Mouse (Mus musculus) adrenal gland, postnatal 25 days (tissue): ENCODE measurements at regions not wholly inside any gene's neighbourhood (a gene's known extent, or its start where the extent isn't known, plus 50 kb on each side); places are given as distances from the start of the nearest gene placed in this dataset.
"Not testable (repeated sequence)": the region's sequence is repeated elsewhere in the genome, so short reads cannot be mapped to it uniquely, and the experiment has no call there.

ENCODE experiments used
- DNase-seq: peaks from one replicate; pipeline ENCODE4 v3.0.0; 2021; ENCODE audit warnings: mixed read lengths

DNA sequence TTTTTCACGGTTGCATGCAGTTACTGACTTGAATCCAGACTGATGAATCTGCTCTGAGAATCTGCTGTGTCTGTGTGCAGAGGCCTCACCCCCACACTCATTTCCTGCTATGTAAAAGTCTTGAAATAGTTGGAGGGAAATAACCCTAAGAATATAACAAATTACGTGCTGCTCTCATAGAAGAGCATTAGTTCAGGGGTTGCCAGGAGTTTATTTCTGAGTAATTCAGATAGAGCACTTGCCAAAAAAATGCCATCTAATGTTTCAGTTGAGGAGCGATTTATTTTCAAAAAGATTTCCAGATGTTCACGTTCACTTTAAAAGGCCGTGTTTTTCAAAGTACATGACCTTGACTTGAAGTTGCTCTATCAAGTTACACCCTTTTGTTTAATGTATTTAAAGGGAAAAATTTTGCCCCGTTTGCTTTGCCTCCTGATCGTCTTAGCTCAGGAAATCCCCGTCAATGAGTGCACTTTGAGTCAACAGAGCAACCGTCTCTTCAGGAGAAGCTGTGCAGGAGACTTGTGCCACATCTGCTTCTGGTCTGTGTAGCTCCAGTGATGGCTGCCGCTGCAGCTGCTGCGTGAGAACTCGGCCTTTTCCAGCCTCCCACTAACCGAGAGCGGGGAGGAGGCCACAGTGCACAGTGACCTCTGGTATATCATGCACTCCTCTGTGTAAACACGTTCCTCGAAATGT lies 50.9 kb upstream of the Sec61g start:
- DNase-seq = no peak

DNA sequence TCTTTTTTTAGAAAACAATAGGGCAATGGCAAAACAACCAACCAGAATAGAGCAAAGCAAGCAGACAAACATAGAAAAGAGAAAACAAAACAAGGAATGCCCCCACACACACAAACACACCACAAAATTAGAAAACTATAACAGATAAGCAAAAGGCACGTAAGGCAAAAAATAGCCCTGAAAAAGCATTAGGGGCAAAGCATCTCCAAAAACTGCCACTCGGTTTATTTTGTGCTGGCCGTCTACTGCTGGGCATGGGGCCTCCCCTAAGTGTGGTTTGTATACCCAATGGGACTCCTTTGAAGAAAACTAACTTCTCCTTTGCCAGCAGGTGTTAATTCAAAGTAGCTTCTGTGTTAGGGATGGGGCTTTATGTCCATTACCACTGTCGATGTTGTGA lies 53.4 kb upstream of the Sec61g start:
- DNase-seq = no peak

DNA sequence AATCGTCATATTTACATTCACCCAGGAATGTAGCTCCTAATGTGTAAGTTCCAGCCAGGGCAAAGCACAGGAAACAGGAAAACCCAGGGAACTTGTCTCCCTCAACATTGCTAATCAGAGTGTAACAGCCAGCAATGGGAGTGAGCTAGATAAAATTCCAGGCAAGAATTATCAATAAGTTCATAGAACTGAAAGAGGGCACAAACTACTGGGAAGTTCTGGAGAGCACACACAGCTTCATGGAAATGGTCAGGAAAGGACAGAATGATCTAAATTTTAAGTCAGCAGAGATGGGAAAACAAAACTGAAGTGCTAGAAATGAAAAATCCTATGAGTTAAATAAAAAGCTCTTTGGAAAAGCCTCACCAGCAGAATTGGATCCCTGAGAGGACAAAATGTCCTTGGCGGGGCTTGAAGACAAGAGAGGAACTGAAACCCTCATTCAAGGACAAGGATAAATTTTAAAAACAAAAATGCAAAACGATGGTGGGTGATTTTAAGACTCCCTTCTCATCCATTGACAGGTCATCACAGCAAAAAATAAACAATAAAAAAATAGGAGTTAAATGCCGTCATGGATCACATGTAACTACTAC lies 80.9 kb upstream of the Sec61g start:
- DNase-seq = no peak

DNA sequence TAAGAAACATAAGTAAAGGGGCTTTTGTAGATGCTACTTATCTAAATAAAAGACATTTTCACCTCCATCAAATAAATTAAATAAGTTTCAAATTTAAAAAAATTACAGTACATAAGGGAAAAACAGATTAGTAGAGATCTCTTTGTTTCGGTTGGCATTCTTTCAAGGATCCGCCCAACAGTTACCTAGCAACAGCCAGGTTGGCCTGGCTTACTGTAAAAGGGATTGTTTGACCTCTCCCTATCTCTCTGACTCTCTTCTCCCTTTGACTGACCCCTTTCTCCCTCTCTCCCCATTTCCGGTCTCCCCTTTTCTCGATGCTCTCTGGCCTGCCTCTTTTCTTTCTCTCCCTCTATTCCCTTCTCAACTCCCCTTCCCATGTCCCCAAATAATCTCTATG lies 82.3 kb upstream of the Sec61g start:
- DNase-seq = no peak

DNA sequence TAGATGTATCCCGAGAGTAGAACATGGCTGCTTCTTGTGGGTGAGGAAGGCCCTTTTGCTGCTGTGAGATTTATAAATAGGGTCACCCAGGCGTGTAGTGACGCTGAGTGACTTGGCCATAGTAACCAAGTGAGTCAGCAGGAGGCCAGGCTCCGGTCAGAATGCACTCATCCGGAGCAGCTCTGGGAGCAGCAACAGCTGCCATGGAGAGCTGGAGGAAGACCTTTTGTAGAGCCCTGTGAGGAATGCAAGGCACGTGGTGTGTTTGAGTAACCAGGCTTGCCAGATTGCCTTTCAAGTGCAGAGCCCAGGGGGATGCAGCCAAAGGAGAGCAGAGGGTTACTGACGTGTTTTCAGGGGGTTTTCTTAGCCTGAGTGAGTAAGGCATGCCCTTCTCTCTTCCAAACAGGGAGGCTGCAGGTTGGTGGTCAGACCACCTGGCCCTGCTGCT lies 83.2 kb upstream of the Sec61g start:
- peak; percentile 54 for DNase-seq

DNA sequence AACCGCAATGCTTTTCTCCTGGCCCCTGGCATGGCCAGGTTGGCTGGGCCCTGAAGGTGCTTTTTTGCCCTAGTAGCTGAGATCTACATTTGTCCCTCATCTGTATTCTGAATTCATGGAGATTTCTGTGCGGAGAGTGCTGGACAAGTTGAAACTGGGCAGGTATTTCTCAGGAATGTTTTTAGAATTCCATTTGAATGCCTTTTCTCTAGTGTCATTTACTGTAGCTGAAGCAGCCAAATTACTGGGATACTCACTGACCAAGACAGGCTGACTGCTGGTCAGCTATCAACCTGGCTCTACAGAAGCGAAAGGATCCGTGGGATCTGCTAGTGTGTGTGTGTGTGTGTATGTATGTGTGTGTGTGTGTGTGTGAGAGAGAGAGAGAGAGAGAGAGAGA lies 83.7 kb upstream of the Sec61g start:
- DNase-seq = no peak

DNA sequence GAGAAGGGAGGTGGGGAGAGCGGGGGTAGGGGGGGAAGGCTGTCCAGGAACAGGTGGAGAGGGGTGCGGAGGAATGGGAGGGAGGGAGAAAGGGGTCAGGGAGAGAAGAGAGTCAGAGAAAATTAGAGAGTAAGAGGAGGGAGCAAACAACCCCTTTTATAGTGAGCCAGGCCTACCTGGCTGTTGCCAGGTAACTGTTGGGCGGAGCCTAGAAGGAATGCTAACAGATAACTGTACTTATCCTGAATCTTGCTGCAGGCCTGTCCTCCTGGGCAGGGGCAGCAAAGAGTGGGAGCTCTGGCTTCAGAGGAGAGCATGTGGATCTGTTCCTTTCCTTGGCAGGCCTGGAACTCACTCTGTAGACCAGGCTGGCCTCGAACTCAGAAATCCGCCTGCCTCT lies 84.5 kb upstream of the Sec61g start:
- no peak for DNase-seq

DNA sequence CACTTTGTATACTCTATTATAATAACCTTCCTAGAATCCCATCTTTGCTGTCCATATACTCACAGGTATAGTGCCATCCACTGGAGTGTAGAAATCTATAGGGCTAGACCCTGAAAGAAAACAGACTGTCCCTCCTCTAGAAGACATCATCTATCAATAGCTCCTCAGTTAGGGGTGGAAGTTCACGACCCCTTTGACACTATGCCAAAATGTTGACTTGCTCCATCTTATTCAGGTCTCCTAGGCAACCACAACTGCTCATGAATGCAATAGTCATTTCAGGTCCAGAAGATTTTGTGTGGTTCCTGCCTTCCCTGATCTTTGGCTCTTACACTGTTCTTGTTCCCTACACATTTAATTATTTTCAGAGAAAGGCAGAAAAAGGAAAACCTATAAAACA lies 86.5 kb upstream of the Sec61g start:
- no peak for DNase-seq

DNA sequence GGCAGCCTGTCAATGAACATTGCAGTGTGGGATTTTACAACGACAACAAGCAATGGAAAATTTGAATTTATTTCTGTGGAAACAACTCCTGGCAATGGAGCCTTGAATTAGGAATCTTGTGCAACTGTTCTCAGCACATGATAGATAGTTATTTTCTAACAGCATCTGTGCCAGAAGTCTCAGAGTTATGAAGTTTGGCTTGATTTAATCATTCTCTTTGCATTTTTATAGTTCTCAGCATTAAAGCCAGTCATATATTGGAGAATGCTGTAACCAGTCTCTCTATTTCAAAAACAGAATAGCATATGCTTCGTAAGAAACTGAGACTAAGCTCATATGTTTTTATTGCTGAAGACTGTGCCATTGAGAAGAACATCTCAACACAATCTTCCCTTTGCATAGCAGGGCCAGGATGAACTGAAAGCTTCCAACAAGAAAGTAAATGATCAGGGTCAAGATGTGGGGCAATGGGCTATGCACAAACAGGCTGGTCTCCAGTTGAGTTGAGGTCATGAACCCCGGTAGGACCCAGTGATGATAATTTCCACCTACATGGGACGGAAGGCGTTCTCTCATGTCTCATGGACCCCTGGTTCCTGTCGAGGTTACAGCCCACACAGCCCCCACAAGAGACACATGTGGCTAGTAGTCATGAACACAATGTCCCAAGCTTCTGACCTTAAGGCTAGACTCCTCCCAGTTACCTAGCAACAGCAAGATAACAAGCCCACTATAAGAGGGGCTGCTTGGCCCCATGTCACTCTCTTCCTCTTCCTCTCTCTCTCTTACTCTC lies 89.0 kb upstream of the Sec61g start:
- no peak for DNase-seq

DNA sequence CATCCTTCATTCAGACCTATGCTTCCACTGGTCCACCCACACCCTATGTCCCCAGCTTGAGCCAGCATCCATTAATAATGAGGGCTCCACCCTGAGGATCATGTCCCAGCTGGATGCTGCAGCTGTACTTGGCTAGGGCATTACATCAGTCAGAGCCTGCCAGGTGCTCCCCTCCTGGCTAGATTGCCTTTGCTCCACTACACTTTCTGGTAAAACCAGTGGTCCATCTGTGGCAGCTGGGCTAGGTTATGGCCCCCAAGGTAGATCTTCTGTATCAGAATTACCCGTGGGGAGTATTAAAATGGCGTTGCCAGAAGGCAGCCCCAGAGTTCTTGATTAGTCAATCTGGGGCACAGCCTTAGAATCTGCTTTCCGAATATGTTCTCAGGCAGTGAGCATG lies 94.7 kb upstream of the Sec61g start:
- no peak for DNase-seq

DNA sequence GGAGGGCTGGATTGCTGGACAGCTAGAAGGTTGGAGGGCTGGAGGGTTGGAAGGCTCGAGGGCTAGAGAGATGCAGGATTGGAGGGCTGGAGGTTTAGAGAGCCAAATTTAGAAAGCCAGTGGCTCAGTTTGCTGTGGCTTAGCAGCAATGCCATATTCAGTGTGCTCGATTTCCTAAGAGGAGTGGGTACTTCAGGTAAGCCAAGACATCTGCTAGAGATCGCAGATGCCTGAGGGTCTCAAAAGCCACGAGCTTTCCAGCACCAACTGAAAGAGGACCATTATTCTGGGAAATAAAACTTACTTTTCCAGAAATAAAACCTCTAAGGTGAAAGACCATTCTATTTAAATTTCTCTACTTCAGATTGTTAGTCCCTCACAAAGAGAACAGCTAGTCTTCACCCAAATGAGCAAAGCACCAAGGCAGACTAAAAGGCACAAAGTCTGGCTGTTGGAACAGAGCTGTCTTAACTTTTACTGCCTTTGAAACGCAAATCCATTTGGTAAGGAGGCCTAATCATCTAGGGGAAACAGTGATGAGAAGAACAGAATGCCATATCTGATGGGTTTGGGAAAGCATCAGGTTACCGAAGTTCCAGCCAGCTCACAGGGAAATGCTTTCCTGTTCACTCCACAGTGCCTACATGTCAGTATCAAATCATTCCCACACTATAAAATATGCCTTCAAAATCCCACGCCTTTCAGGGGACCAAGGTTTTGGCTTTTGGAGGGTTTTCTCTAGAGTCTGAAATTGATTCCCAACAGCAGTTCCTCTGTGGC lies 98.3 kb upstream of the Sec61g start:
- no peak for DNase-seq

DNA sequence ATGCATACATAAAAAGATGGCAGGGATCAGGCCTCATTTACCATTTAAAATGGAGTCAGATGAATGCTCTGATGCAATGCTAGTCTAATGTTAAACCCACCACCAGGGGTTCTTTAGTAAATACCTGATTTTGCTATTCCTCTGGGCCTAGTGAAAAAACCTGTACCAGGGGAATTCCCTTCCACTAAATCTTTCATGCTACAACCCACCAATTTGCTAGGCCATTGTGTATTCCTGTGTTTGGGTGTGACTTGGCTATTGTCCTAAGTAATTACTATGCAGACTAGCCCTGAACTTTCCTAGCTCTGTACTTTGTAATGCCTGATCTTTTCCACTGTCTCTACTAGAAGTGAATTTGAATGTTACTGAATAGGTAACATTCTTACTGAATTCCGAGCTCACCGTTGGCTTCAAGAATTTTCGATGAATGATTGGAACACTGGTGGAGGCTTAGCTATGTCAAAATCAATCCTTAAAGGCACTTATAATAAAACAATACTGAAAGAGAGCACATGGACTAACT lies 99.7 kb upstream of the Sec61g start:
- not testable (repeated sequence) for DNase-seq

DNA sequence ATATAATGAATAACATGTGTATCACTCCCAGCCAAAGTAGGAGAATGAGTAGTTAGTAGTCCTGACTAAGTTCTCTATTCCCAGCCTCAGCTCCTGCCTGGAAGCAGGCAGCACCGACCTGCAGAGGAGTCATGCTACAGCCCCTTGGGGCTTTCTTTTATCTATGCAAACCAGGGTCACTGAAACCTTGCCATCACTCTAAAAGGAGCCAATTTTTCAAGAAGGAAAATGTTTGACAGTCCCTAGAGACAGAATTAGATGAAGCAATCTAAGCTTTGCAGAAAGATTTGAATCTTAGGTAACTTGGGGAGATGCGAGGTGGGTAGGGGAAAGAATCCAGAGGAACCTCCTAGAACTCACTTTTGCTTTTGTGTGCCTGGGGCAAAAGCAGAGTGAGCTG lies 103.5 kb upstream of the Sec61g start:
- no peak for DNase-seq

DNA sequence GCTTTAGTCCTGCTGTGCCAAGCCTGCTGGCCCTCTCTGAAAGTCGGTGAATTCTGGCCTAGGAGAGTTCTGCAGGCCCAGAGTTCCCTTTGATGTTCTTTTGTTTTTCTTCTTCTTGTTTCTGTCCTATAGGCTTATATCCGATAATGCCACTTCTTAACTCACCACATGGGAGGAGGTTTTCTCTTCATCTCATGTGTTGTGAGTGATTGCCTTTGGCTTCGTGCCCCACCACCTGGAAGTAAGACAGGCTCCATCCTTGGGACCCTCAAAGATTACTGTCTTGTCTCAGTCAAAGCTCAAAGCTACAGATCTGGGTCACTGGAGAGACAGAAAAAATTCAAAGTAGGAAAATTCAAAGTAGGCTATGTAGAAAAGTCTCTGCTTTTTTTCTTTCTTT lies 104.2 kb upstream of the Sec61g start:
- DNase-seq = no peak

DNA sequence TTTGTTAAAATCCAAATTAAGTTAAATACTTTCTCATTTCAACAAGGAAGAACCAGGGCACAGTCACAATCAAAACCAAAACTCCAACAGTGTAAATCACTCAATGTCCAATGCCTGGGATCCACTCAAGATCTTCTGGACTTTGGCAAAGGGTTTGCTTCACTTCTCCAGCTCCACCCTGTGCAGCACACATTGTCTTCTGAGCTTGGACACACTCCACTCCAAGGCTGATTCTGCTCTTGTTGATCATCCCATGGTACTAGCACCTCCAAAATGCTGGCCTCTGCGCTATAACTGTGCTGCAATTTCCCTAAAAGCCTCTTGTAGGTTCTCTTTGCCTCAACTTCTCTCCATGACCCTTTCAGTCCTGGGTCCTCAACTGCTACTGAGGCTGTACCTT lies 111.5 kb upstream of the Sec61g start:
- no peak for DNase-seq

DNA sequence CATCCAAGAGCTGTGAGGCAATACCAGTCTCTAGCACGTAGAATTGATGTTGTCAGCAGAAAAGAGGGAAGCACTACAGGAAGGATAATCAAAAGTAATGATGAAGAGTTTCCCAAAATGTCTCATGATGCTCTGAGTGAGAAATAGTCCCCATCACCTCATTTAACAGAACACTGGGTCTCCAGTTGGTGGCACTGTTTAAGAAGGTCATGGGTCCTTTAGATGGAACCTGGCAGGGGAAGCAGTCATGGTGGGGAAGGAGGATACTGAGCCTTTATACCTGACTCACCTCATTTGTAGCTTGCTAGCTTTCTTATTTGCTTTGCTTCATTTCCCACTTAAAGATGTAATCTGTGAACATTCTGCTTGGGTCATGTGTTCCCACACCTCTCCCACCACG lies 115.4 kb upstream of the Sec61g start:
- DNase-seq = no peak

DNA sequence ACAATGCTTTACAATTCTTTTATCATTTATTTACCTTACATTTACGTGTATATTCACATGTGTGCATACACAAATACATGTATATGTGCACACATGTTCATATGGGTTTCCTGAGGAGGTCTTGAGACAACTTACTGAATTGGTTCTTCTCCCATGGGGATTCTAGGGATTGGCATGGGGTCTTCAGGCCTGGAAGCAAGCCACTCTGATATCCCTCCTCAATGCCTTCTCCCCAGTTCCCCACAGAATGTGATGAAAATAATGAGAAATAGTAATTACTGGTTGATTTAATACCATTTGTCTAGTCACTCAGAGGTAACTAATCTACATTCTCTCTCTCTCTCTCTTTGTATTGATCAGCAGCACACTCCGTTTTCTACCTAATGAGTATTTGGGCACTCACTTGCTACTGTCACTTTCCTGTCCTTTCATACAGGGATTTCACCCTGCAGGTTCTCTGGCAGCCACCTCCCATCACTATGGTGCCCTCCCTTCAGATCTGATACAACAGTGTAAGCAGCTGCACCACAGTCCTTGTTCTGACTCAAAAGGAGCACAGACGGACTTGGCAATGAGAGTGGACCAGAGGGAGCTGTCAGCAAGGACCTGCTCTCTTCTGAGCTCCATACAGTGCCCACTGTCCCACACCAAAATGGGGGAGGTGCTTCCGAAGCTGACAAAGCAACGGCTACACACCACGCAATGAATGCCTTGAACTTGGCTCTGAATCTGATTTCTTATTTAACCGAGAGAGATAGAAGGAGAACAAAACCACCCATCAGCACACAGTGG lies 119.2 kb upstream of the Sec61g start:
- no peak for DNase-seq

DNA sequence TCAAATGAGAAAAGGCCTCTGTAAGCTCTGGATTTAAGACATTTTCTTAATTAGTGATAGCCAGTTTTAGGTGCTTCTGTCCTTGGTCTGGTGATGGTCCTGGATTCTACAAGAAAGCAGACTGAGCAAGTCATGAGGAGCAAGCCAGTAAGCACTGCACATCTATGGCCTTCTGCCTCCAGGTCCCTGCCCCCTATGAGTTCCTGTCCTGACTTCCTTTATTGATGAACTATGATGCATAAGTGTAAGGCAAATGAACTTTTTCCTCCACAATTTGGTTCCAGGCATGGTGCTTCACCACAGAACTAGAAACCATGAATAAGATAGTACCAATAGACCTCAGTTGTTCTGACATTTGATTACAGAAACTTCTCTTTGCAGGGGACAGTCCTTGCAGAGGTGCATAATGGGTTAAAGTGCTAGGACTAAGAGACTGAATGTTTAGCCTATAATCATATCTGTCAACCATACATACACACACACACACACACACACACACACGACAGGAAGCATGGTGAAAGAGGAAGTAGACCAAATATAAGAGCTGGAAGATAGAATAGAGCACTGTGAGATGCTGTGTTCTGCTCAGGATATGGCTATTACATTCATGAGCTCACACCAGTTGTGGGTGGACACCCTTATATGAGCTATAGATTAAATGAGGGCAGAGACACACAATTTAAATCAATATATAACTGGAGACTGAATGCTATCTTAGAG lies 121.3 kb upstream of the Sec61g start:
- DNase-seq = no peak

DNA sequence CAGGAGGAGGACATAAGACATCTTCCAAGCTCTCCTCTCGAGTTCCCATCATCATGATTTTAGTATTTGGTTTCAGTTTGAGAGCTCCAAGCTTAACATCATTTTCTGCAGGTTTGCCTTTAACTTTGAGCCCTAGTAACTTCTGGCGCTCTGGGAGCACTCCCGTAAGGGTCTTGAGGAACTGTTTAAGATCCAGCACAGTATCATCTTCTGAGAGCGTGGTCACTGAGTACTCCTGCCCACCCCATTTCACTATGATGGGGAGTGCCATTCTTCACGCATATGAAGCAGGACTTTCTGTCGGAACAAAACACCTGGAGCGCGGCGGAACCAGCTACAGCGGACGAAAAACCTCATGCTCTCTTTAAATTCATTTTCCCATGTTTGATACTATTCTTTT lies 116.2 kb upstream of the Egfr start:
- DNase-seq = not testable (repeated sequence)

DNA sequence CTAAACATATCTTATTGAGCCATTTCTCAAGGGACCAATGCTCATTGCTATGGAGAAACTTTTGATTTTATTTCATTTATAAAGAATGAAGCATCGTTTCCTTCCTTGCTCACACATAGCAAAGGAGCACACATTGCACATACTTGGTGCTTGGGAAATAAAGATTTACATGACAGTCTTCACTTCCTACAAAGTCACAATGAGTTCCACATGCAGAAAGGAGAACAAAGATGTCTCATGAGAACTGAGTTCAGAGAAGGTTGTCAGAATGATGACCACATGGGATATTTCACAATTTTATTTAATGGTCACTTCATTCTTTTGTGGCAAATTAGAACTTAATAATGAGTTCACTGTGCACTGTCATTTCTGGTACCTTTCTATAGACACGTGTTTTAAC lies 114.3 kb upstream of the Egfr start:
- no peak for DNase-seq

DNA sequence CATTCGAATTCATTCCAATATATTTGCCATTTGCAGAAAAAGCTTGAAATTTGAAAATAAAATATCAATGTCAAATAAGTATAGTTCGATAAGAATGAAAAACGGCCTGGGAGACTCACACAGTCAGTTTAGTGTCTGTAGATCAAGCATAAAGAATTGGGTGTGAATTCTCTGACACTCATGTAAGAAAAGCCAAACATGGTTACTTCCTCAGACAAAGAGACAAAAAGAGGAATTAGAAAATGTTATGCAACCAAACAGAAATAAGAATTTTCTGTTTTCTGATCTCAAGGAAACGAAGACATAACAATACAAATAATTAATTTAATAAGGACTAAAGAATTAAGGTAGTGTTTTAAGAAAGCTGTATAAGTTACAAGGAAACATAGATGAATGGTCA lies 113.7 kb upstream of the Egfr start:
- DNase-seq = no peak
